In the genomic region with DNA sequence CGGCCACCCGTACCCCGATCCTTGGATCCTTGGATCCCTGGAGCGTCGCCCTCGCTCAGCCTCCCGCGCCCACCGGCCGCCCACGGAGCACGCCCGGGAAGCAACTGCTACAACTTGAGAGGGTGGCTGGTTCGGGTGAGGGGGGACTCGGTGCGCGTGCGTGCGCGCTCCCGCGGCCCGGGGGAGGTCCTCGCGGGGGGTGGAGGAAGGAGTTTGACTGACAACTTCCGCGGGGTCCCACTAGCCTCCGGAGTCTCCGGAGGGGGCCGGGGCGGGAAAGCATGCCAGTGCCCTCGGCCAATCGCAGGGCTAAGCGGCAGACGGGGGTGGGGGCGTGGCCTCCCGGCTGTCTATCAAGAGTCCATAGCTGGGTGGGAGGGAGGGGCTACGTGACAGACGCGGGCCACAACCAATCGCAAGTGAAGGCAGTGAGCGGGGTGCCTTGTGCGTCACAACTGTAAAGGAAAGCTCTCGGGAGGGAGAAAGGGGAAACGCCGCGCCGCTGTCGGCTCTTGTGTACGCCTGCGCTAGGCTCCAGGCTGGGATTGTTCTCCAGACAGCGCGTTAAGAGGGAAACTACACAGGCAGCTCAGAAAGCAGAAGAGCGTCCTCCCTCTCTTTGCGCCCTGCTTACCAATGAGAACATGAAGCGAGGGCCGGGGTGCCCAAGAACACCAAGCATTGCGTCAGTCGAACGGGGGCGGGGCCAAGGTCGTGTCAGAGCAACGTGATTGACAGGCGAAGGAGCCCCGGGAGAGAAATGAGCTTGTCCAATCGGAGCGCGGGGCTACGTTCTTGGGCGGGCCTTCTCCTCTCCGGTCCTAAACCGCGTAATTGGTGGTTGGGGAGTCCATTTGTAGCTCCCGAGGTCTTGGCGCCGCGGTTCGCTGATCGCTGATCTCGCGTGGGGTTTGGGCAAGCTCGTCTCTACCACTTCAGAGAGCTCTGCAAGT, we compare ENCODE assay signal across 8 mouse cellular contexts. TPM values are rescaled to one million over a fixed set of nuclear protein-coding genes. Genes with fewer than 3 reads are reported as not detected.
DNase-seq lines count a peak whose midpoint lies in the region; ATAC-seq lines count a peak whose summit lies in the region.

No protein-coding gene starts in this region.

- no peaks in the 10 kb centered on the region for H3K9me3 ChIP-seq in heart, embryonic 10.5 days
- H3K9me3 ChIP-seq in kidney, embryonic 15.5 days (replicated peaks) = no peaks in the 10 kb centered on the region

- H3K9ac ChIP-seq in kidney, embryonic 15.5 days = peak overlapping the region; percentile 86

- peak; percentile 92 for ATAC-seq in erythroblast, adult 5-6 weeks (replicated peaks; ENCODE audit: low FRiP score, poor library complexity, severe bottlenecking)
- ATAC-seq in kidney, embryonic 15.5 days (replicated peaks; ENCODE audit: low FRiP score) = peak; percentile 98
- ATAC-seq in monocyte, adult 5-6 weeks (replicated peaks; ENCODE audit: insufficient number of reproducible peaks, low FRiP score, low TSS enrichment, poor library complexity, severe bottlenecking) = peak; percentile 92

- H3K36me3 ChIP-seq in heart, embryonic 10.5 days = no peaks in the 10 kb centered on the region
- H3K36me3 ChIP-seq in kidney, embryonic 15.5 days = no peaks in the 10 kb centered on the region

- peak overlapping the region; percentile 84 for H3K4me2 ChIP-seq in kidney, embryonic 15.5 days

- peak overlapping the region; percentile 97 for H3K27ac ChIP-seq in heart, embryonic 10.5 days
- H3K27ac ChIP-seq in kidney, embryonic 15.5 days = peak overlapping the region; percentile 98

- under 1% methylated on average over 82 of the region's 82 CpGs for WGBS in heart, embryonic 10.5 days
- WGBS in kidney, embryonic 15.5 days = under 1% methylated on average over 82 of the region's 82 CpGs

- DNase-seq in B cell, adult 2 months = peak; percentile 98 to 99
- peak; percentile 100 for DNase-seq in brain, adult 2 months (ENCODE audit: low read depth, low spot score)
- peak; percentile 100 for DNase-seq in heart, embryonic 10.5 days (ENCODE audit: low spot score)
- peak; percentile 100 for DNase-seq in liver
- DNase-seq in spleen, postnatal 4 days (ENCODE audit: low spot score in 2 of 2) = peak; percentile 99

- no peaks in the 10 kb centered on the region for H3K27me3 ChIP-seq in heart, embryonic 10.5 days (ENCODE audit: insufficient read depth, poor library complexity, severe bottlenecking)
- H3K27me3 ChIP-seq in kidney, embryonic 15.5 days = no peaks in the 10 kb centered on the region

- peak overlapping the region; percentile 94 for H3K4me3 ChIP-seq in heart, embryonic 10.5 days
- peak overlapping the region; percentile 92 for H3K4me3 ChIP-seq in kidney, embryonic 15.5 days (replicated peaks)

- peaks cover 18% of the 10 kb centered on the region for H3K4me1 ChIP-seq in heart, embryonic 10.5 days
- peaks cover 16% of the 10 kb centered on the region for H3K4me1 ChIP-seq in kidney, embryonic 15.5 days

RNA-seq across cellular contexts. Expression of a gene that starts 5.9 kb away (rescaled TPM):
- total RNA-seq in erythroblast, adult 5-6 weeks (2015; ENCODE audit: low replicate concordance) = 52.7 and 60.3 TPM in 2 replicates
- total RNA-seq in erythroblast, adult 5-6 weeks (2017; ENCODE audit: low replicate concordance) = 56.3 and 62.8 TPM in 2 replicates
- polyA plus RNA-seq in heart, embryonic 10.5 days (2016; fragmentation: Nextera tagmentation; extraction: Ambion mirVana) = 21.8 and 27.6 TPM in 2 replicates
- 17.7 and 17.8 TPM in 2 replicates for polyA plus RNA-seq in kidney, embryonic 15.5 days (2015; fragmentation: Nextera tagmentation; extraction: Ambion mirVana)
- total RNA-seq in monocyte, adult 5-6 weeks (2017) = 479 to 620 TPM (median 501 TPM) in 3 replicates

Comparison
In these comparisons a context has a peak if more than half of its experiments do, and no peak if none do; other contexts are left out.
1. Peak in every context shown above with its lines: DNase-seq, ATAC-seq, H3K4me3 ChIP-seq and H3K27ac ChIP-seq.